Mouse (Mus musculus) layer of hippocampus, adult 2 months (tissue): ENCODE results near the gene Maf. TPM values are rescaled to one million over a fixed set of nuclear protein-coding genes. Genes with fewer than 3 reads are reported as not detected.

ENCODE experiments used
- DNase-seq, 2 experiments: peaks; one replicate each; pipeline ENCODE4 v3.0.0; 2022; ENCODE audit warnings: low spot score in 2 of 2
- H3K27ac ChIP-seq: fragments of 200-600 bp; 2 replicates; pipeline ENCODE4 v1.8.1; 2022
- H3K4me3 ChIP-seq: fragments of 200-600 bp; 2 replicates; pipeline ENCODE4 v1.8.1; 2022; ENCODE audit warnings: mild to moderate bottlenecking
- CTCF ChIP-seq: fragments of 200-600 bp; conservative IDR thresholded peaks from 2 replicates; pipeline ENCODE4 v1.8.1; 2022; ENCODE audit warnings: antibody characterized with exemption, mild to moderate bottlenecking, moderate library complexity
- total RNA-seq, 2 experiments: library from RNA; stranded (reverse); gene quantifications; 2 replicates each; pipeline ENCODE4 v1.2.3; 2021

Maf gene
- total RNA-seq, 2 experiments from 2014 or later: 18.9 to 19.9 TPM

DNA sequence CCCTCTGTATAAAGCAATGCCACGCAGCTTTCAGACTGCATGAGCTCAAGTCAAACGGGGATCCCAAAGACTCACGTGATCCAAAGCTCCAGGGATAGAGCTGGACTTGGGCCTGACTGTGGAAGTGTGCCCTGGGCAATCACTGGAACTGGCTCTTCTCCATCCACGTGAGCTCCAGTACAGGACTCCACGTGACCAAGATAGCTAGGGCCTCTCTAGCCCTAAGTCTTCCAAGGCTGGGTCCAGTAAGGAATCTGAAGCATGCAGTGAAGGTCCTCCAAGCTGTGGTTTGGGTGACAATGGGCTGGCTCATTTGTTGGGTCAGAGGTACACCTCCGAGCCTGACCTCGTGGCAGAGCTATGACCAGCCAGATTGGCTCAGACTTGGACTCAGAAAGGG is 11.5 kb upstream of the Maf start:
- TF ChIP-seq CTCF: no peak

DNA sequence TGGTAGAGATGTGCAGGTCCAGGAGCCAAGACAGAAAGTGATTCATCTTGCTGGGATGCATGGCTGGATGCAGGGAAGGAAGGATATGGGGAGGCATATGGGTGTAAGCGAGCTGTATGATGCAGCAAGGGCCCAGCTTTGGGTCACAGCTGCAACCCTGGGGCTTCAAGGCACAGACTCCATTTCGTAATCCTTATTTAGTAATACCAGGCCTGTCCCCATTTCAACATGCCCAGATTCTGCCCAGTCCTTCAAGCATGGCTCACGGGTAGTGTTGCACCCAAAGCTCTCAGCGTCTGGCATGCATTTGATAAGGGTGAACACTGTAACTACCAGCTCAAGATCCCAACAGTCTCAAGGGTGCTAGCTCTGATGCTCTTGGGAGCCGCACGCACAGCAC is 11.0 kb upstream of the Maf start:
- H3K4me3 ChIP-seq: no peak overlapping the region
- no peak for TF ChIP-seq CTCF
- DNase-seq: no peak
- no peak overlapping the region for H3K27ac ChIP-seq

More for the DNA sequence above, 11.5 kb upstream of the Maf start:
- Histone ChIP-seq H3K4me3 (no peak overlapping the region), H3K27ac (no peak overlapping the region)
- DNase-seq: no peak

DNA sequence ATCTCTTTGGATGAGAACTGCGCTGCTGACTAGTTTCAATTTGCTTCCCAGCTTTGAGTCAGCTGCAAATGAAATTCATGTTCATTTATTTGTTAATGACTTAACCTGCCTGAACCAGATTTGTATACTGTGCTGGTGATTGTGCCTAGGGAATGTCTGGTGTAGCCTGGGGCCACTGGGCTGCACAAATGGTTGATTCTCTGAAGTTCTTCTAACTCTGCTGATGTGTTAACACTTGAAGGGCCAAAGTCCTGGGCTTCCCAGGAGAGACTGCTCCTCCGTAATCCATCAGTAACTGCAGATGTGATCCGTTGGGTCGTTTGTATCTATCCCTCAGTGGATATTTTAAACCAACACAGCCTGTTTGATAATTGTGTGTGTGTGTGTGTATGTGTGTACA is 7.7 kb upstream of the Maf start:
- no peak for DNase-seq
- no peak overlapping the region for H3K4me3 ChIP-seq
- H3K27ac ChIP-seq: no peak overlapping the region
- TF ChIP-seq CTCF: no peak

DNA sequence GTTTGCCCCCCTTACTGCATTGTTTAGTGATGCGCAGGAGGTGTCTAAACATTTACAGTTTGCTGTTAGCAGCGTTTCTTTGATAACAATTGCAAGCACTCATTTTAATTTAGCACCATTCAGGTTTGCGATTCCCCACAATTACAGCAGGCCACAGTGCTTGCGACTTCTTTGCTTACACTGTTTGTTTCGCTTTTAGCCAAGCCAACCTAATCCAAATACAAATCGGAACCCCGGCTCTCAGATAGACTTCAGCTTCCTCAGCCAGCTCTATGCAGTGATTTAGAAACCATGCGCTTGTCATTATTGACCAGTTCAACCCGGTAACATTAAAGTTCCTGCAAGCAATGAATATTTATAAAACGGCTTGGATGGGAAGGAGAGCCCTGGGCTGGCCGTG is 3.5 kb upstream of the Maf start:
- no peak overlapping the region for H3K4me3 ChIP-seq
- no peak for DNase-seq
- TF ChIP-seq CTCF: no peak
- no peak overlapping the region for H3K27ac ChIP-seq

DNA sequence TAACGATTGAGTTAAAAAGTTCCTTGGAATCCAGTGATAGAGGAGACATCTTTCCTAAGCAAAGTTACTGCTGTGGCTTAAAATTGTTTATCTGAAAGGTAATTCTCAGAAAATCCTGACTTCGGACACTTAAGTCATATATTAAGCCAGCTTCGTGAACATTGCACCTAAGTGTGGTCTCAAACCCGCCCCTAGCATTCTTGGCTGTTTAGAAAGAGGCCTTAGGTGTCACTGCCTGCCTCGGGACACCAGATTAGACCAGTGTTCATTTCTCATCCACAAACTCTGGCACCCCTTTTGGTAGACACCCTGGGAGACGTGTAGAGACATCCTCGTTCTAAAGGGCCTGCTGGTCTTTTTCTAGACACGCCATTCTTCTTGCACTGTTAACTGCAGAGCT is 2.3 kb upstream of the Maf start:
- H3K4me3 ChIP-seq: no peak overlapping the region
- no peak for TF ChIP-seq CTCF
- no peak for DNase-seq

DNA sequence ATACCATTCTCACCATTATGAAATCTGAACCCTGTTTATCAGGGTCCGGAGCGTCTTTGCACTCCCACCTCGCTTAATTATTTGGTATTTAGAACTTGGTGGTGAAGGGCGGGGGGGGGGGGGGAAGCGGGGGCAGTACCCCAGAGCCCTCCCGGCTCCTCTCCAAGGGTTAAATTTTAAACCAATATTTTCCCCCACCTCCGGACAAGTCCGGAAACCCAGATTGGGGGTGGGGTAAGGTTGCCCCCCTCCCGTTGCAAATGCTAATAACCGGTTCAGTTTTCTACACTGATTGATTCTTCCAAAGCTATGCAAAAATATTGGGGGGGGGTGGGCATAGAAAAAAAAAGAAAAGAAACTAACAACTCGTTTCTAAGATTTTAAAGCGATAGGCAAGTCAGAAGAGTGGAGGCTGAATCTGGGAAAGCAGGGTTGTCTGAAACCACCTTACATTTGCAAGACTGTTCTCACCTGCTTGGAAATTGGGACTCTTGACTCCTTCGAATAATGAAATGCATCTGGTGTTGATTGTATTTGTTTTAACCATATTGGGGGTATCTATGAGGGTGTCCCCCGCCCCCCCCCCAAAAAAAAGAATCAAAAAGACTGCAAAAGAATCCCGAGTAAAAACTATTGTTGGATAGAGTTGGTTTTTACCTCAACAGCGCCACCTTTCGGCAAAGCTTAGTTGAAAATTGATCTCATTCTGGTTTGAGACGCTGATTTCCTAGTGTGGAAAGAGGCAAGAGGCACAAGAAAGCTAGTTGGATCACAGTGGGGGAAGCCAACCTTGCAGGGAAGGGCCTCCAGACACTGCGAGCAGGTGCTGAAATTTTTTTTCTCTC is 1.6 kb upstream of the Maf start:
- H3K4me3 ChIP-seq: peak overlapping the region; percentile 27; the same call in 1 of the 2 replicates

More for the DNA sequence above, 2.3 kb upstream of the Maf start:
- H3K27ac ChIP-seq: no peak overlapping the region

DNA sequence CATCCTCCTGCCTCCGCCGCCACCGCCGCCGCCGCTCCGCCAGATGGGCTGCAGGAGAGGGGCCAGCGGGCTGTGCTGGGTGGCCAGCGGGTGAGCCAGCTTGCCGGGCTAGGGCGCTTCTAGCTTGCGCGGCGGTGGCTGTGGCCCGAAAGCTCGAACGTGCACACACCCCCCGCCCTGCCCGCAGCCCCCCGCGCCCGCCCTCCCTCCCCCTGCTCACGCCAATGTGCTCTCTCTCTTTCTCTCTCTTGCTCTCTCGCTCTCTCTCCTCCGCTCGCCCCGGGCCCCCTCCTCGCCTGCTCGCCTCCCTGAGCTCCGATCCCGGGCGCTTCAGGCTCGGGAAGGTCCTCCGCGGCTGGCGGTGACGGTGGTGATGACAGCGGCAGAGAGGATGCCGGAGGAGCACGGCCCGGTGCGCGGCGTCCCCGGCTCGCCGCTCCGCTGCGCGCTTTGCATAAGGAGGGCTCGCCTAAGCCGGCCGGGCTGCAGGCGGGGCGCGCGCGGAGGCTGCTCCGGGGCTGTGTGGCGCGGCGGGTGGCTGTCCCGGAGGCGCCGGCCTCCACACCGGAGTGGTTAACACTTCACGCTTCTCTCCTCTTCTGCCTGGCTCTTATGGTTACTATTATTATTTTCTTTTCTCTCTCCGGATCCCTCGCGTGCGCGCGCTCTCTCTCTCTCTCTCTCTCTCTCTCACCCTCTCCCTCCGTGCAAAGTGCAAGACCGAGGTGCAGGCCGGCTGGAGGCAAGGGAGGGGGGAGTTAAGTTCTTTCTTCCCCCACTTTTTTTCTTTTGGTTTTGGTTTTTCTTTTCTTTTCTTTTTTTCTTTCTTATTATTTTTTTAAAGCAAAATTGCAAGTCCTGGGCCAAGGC is 498 bp downstream of the Maf start:
- Histone ChIP-seq H3K4me3 (peak overlapping the region; percentile 65), H3K27ac (peak overlapping the region; percentile 80)
- no peak for TF ChIP-seq CTCF
- peak; percentile 15 to 37 for DNase-seq

More for the DNA sequence above, 1.6 kb upstream of the Maf start:
- TF ChIP-seq CTCF: peak; percentile 81
- DNase-seq: peak; percentile 70 to 81
- no peak overlapping the region for H3K27ac ChIP-seq

DNA sequence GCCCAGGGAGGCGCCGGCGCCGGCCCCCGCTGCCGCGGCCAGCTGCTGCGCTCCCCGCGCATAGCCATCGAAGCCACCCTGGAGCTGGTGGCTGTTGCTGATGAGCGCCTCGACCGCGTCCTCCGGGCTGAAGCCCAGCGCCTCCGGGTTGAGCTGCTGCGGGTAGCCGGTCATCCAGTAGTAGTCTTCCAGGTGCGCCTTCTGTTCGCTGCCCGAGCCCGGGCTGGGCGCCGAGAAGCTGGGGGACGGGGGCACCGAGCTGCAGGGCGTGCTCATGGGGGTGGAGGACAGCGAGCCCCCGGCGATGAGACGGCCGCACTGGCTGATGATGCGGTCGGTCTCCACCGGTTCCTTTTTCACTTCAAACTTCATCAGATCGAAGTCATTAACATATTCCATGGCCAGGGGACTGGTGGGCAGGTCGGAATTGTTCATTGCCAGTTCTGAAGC is 1.2 kb downstream of the Maf start:
- no peak for DNase-seq
- peak overlapping the region; percentile 65 for H3K4me3 ChIP-seq
- TF ChIP-seq CTCF: no peak
- peak overlapping the region; percentile 80 for H3K27ac ChIP-seq

DNA sequence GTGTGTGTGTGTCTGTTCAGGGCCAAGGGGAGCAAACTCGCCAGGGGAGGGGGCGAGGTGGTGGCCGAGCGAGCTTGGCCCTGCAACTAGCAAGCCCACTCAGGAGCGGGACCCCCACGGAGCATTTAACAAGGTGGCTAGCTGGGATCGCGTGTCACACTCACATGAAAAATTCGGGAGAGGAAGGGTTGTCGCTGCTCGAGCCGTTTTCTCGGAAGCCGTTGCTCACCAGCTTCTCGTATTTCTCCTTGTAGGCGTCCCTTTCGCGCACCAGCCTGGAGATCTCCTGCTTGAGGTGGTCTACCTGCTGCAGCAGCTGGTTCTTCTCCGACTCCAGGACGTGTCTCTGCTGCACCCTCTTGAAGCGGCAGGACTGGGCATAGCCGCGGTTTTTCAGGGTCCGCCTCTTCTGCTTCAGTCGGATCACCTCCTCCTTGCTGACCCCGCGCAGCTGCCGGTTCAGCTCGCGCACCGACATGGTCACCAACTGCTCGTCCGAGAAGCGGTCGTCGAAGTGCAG is 1.9 kb downstream of the Maf start:
- peak overlapping the region; percentile 59; the same call in 1 of the 2 replicates for H3K27ac ChIP-seq
- peak in 1 of 2 experiments; percentile 11 for DNase-seq
- TF ChIP-seq CTCF: peak; percentile 45
- peak overlapping the region; percentile 40 for H3K4me3 ChIP-seq

DNA sequence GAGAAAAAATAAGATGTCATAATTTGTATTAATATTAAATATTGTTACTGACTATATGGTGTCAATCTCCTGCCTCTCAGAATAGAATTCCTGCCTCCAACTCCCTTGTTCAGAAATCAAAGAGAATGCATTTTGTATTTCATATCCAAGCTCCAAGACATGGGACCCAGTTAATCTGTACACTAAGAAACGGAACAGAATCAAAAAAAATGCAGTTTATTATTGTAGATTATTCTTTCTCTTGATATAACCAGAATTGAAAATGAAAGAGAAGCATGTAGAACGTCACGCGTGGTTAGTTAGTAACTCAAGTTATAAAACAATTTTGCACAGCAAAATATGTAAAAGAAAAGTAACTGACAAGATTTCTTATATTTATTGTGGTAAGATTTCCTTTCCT is 4.5 kb downstream of the Maf start:
- H3K27ac ChIP-seq: no peak overlapping the region; the same call in 1 of the 2 replicates
- no peak for TF ChIP-seq CTCF
- DNase-seq: no peak
- H3K4me3 ChIP-seq: peak overlapping the region; percentile 10

DNA sequence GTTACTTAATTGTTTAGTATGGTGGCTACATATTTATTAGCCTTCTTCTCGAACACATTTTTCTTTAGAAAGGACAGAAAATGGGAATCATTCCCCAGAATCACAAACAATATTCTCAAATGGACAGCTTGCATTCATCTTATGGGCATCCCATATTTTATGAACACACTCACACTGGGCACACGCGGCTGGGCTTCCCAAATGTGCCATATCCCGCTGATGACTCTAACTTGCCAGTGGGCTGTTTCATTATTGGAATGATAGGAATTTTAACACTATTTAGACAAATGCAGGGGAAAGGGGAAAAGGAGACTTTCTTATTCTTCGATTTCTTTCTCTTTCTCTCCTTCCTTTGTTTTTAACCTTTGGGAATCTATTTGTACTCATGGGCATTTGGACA is 6.6 kb downstream of the Maf start:
- no peak for TF ChIP-seq CTCF
- Histone ChIP-seq H3K4me3 (no peak overlapping the region; the same call in 1 of the 2 replicates), H3K27ac (0 out of 2 replicates have a peak overlapping the region, but pooled peaks have one; percentile 12)
- DNase-seq: no peak

DNA sequence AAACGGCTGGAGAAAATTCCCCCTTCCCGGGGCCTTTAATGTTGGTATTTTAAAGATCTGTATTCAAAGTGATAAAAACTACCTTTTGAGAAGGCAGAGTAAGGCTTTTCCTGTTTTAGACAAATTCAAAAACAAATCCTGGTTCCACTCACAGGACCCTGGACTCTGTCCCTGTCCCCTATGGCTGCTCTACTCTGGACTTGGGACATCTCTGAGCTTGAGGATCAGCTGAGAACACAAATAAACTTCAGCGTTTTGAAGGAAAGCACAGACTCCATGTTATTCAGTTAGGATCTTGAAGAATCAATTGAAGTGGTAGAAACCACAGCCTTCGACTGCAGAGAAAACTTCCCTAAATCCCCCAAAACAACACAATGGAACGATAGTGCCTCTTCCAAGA is 8.4 kb downstream of the Maf start:
- DNase-seq: no peak
- TF ChIP-seq CTCF: no peak

DNA sequence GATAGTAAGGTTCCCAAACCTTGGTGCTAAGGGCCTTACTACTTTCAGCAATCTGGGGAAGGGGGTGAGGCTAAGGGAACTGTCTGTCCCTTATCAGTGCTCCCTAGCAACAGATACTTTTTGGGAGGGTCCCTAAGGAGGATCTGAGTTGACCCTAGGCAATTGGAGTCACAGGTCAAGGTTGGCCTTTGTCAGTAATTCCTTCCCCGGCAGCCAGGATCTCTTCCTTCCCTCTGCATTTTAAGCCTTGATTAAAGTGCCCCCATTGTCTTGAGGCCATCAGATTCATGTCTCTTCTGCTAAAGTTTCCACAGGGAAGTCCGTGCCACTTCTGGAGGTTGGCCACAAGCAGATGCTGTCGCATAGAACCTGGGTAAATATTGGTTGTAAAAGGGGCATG is 10.2 kb downstream of the Maf start:
- Histone ChIP-seq H3K4me3 (no peak overlapping the region), H3K27ac (no peak overlapping the region)
- DNase-seq: no peak
- no peak for TF ChIP-seq CTCF

More for the DNA sequence above, 8.4 kb downstream of the Maf start:
- Histone ChIP-seq H3K27ac (no peak overlapping the region), H3K4me3 (no peak overlapping the region)
